Mouse (Mus musculus): ENCODE measurements around the gene Extl1.
"Not testable (repeated sequence)": the region's sequence is repeated elsewhere in the genome, so short reads cannot be mapped to it uniquely, and the experiment has no call there.

Gene Extl1

DNA sequence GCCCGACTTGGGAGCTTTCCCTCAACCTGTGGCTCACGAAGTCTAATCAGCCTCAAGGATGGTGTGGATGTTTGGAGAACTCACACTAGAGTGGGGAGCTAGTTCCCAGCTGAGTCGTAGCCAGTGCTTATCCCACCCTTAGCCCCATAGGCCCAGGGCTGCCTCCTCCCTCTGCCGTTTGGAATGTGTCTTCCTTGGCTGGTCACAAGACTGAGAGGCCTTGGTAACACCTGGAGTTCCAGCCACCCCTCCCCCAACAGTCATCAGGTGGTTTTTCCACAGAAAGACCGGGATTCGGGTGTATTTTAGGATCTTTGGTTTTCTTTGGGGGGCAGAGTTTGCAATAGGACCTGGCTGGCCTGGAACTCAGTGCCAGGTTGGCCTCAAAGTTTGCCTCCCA is 33.0 kb downstream of the Extl1 start:
- no peak for DNase-seq

DNA sequence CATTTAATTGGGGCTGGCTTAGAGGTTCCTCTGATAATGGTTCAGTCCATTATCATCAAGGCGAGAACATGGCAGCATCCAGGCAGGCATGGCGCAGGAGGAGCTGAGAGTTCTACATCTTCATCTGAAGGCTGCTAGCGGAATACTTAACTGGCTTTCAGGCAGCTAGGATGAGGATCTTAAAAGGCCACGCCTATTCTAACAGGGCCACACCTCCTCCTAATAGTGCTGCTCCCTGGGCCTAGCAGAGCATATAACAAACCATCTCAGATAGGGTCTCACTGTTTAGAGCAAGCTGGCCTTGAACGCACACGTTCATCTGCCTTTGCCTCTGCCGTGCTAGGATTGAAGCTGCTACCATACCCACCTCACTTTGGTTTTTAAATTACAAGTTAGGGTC is 33.8 kb downstream of the Extl1 start:
- no peak for DNase-seq

DNA sequence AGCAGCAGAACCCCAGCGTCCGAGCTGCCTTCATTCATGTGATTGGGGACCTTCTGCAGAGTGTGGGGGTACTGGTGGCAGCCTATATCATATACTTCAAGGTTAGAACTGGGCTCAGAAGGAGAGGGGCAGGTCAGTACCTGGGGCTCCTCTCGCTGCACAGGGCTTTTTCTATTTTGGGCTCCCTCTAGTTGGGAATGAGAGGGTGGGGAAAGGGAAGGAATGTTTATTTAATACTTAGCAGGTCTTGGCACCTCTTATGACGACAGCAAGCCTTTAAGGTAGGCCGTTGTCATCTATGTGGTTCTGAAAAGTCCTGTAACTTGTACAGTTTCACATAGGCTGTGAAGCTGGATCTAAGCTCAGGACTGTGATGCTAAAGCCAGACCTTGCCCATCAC is 35.1 kb downstream of the Extl1 start:
- no peak for DNase-seq

DNA sequence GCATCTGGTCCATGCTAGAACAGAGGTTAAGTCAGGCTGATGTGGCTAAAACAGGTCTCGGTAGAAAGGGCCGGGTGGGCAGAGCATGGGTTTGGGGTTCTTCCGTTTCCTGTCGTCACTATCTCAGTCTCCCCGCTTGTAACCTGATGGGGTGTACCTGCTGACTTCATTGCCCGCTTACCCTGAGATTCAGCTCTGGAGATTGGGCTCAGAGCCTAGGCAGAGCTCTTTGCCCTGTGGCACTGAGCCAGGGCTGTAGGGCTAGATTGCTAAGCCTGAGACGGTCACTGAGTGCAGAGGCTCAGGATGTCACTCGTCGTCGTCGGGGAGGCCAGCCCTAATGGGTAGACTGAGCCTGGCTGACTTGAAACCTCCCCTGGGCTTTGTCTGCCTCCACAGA is 35.6 kb downstream of the Extl1 start:
- DNase-seq = no peak

DNA sequence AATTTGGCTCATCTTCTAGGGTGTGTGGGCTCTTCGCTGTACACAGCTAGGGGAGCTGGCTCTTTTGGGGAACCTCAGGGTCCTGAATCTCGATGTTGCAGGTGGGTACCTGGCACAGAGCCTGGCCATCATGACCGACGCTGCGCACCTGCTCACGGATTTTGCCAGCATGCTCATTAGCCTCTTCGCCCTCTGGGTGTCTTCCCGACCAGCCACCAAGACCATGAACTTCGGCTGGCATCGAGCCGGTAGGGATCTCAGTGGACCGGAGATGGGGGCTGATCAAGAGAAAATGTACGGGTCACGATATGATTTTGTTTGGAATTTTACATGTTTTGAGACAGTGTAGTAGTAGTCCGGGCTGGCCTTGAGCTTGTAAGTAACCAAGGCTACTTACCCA is 37.8 kb downstream of the Extl1 start:
- no peak for DNase-seq

DNA sequence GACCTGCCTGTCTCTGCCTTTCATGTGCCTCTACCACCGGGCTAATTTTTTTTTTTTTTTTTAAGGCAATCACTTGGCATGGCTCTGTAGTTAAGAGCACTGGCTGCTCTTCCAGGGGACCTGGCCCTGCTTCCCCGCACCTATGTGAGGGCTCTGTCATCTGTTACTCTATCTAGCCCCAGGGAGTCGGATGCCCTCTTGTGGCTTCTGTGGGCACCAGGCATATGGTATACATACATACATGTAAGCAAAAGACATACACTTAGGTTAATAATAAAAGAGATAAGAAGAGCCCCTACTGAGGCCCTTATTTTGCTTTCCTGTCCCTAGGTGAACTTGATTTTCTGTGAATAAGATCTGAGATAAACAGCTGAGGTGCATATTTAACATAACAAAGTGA is 39.0 kb downstream of the Extl1 start:
- no peak for DNase-seq

DNA sequence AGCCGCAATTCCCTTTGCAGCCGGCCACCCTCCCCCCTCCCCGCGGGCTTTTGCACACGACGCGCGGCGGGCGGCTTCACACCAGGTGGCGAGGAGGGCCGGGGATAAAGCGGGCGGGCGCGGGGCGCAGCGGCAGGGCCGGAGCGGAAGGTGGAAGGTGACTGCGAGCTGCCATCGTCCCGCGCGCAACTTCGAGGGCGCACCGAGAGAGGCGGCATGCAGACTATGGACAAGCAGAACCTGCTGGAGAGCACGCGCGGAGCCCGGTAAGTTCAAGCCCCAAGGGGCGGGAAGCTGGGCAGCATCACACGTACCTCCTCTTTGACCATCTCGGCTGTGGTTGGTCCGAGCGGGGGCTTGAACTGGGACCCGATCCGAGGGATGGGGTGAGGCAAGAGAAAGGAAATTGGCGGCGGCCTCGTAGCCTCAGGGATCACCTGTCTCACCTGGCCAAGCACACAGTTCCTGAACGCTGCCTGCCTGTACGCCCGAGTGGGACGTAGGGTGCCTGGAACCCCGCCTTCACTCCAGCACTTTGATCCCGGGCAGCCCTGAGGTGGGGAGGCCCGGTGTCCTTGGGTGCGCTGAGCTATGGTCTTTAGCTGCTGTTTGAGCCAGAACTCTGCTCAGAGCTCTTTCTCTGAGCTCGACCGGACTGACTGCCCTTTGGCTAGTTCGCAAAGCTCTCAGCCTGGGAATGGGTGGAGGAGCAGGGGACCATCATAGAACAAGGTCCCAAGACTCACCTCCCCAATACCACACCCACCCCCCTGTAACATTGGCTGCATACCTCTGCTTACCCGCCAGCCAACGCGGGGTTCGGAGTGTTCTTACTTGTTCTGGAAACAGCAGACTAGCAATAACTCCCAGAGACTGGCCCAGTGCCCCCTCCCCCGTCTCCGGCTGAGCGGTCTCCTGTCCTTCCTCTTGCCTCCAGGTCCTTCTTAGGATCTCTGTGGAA is 40.3 kb downstream of the Extl1 start, which contains the start of gene Slc30a2:
TSS of gene Slc30a2 (plus strand) at position 111 of the 961 bp plus-strand sequence.
- DNase-seq = no peak

DNA sequence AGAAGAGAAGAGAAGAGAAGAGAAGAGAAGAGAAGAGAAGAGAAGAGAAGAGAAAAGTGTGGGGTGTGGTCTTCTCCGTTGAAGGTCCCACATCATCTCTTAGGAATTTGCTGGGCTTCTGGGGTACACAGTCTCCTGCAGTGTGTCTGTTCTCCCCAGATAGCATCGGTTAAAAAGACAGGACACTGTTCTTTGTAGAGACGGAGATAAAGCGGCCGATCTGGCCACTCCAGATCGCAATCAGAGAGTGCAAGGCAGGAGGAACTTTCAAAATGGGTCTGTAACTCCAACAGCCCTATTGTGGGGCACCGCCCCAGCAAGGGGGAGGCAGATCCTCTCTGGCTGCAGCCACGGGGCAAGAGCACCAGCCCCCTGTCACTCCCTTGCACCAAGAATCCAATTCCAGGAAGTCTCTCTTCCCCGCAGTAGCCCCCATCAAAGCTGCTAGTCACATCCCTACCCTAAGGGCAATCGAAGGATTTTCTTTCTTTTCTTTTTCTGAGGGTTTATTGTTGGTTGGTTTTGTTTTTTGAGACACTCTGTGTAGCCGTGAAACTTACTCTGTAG is 41.4 kb downstream of the Extl1 start:
- DNase-seq = no peak

DNA sequence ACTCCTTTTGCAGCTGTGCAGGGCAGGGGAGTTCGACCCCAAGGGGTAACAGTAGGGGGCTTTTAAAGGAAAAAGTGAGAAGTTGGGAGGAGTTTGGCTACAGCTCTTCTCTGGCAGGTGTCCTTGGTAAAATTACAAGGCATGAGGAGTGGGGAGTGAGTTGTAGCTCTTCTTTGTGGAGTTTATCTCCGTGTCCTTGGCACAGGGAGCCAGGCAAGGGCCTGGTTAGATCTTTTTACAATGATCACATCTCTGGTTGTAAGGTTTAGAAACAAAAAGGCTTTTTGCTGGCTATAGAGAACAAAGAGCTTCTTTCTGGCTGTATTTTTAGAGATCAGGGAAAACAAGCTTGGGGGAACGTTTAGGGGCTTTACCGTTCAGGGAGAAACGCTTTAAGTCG is 42.4 kb downstream of the Extl1 start:
- DNase-seq = not testable (repeated sequence)

DNA sequence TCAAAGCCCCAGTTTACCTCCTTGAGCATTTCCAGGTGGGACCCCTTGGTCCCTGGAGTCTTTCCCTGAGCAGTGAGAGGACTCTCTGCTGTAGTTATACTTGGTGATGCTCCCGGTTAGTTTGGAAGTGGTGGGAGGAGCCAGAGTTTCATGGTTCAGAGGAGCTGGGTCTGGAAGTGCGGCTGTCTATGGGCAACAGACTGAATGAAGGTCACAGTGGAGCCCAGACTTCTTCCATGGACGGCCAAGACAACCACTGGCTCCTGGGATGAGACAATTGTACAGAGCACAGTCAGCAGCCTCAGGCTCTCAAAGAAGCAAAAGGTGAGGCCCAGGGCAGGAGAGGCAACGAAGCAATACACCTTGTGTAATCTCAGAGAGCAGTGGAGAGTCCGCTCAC is 53.4 kb downstream of the Extl1 start:
- no peak for DNase-seq

DNA sequence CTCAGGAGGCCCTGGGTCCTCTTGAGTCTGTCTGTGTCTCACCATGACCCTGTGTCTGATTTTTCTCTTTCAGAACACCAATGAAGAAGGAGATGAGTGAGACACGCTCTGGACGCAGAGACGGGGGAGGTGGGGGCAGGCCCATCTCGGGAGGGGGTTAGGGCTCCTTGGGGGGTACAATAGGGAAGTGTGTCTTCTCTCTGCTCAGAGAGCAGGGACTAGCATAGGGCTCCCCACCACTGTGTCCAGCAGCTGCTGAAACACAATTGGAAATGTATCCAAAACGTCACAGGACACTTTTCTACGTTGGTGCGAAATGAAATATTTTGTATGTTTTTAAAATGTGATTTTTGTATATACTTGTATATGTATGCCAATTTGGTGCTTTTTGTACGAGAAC is 54.8 kb downstream of the Extl1 start:
- DNase-seq = no peak

DNA sequence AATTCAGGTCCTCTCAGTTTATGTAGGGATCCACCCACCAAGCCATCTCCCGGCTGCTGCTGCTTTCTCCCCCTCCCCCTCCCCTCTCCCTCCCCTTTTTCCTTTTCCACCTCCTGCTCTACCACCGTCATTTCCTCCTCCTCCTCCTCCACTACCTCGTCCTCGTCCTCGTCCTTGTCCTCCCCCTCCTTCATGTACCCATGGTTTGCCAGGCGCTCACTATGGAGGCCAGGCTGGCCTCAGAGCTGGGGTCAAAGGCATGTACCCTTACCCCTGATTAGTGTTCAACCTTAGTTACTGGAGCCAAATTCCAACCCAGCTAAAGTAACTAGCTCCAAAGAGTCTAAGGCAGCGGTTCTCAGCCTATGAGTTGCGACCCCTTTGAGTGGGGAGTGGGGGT is 55.5 kb downstream of the Extl1 start:
- DNase-seq = no peak

DNA sequence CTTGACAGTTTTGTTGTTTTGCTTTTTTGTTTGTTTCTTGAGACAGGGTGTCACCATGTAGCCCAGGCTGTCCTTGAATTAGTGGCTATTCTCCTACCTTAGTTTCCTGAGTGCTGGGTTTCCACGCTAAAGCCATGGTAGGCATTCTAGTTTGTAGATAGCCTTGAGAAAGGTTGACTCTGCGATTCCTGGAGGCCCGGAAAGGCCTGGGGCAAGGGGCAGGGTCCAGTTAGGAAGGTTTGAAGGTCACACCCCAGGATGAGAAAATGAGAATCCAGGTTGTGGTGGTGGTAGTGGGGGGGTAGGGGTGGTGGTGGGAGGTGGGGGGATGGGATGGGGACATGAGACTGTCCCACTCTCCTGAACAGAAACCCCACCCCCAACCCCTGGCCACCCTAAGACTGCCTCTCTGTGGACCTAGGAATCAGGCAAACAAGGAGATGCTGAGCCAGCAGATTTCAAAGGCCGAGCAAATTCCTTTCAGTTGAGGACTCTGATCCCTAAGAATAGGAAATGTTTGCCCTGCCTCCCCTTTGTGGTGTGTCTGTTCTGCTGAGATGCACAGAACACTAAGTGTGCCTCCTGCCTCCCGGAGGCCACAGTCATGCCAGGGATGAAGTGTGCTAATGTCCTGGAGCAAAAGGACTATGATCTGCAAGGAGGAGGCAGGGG is 56.7 kb downstream of the Extl1 start:
- DNase-seq = no peak

DNA sequence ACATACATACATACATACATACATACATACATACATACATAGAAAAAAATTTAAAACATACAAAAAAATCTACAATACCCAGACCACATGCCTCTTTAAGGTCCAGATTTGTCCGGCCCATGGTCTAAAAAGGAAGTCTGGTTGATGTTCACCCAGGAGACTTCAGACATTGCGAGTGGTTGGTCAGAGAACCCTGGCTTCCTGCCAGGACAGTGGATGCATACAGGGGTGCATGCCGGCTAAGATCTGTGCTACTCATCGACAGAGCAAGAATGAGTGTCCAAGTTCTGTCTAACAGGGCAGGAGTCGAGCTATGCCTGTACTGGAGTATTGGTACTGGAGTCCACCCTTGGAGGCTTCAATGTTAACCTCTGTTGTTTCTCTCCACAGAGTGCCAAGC is 59.0 kb downstream of the Extl1 start:
- no peak for DNase-seq

DNA sequence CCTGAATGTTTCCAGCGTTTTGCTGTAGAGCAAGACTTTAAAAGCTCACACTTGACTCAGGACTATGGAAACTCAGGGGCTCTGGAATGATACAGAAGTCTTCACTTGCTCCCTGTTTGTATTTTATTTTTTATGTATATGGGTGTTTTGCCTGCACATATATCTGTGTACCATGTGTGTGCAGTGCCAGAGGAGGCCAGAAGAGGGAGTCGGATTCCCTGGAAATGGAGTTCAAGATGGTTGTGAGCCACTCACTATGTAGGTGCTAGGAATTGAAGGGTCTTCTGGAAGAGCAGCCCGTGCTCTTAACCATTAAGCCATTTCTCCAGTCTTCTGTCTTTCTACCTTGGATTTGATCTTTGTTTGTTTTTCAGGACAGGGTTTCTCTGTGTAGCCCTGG is 62.1 kb downstream of the Extl1 start:
- no peak for DNase-seq

DNA sequence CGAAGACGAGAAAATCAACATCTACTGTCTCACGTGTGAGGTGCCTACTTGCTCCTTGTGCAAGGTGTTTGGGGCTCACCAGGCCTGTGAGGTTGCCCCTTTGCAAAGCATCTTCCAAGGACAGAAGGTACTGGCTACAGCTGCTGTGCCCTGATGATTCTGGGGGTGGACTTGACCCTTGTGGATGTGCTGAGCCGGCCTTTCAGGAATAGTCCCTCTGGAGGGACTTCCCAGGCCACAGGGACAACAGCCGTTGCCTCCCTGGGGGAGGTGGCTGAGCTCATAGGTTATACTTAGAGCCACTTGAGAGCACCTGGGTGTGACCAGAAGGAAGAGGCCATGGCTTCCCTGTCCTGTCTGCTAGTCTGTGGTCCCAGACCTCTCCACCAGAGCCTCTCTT is 64.0 kb downstream of the Extl1 start:
- DNase-seq = no peak

DNA sequence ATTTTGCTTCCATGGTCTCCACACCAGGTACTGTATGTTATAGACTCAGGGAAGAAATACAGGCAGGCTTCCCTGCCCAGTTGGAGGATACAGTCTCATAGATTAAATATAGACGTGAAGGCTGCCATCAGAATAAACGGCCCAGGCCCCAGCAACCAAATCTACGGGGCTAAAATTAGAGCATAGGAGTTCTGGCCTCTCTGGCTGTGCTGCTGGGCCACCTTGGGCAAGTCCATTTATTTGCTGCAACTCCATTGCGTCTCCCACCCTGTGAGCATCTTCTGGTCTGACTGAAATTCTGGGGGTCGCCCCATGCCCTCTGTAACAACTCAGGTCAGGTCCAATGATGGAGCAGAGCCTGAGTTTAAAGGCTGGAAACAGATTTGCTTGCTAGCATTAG is 64.6 kb downstream of the Extl1 start:
- no peak for DNase-seq

DNA sequence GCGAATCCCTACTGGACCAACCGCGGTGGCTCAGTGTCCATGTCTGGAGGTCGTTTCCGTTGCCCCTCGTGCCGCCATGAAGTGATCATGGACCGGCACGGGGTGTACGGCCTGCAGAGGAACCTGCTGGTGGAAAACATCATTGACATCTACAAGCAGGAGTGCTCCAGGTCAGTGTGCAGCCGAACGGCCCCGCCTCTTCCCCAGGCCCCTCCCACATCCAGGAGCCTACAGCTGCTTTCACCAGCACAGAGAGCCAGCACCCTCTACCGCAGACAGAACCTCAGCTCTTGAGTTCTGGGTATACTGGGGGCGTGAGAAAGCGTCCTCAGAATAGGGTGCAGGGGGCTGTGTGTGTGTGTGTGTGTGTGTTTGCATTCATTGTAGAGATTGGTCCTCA is 67.3 kb downstream of the Extl1 start:
- DNase-seq = no peak

DNA sequence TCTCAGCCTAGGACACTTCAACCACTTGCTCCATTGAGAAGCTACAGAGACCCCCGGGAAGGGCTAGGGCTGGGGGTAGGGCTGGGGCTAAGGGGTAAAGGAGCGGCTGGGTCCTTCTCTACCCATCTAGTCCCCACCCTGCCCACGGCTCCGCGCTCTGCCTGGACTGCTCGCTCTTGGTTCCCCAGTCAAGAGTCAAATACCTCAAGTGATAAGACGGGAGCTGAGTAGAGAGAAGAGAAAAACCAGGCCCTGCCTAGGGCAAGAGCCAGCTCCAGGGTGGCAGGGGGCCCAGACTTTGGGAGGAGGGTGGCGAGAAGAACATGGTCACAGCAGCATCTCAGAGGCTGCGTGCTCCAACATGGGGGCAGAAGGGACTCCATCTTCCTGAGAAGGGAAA is 68.2 kb downstream of the Extl1 start:
- DNase-seq = no peak

DNA sequence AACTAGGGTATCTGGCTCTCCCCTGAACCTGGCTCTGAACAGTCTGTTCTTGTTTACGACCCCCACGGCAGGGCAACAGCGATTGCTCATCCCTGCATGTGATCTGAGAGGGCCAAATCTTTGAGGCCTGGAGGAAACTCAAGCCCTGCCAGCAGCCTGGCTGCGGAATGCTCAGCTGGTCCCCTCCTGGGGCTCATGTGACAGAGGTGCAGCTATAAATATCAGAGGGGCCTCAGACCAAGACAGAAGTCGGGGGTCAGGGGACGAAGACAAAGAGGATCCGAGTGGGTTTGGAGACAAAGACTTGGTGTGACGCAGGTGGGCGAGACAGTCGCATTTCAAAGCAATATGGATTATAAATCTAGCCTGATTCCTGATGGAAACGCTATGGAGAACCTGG is 68.8 kb downstream of the Extl1 start, which contains the start of gene Trim63:
TSS of gene Trim63 (plus strand) at position 245 of the 400 bp plus-strand sequence.
- no peak for DNase-seq

DNA sequence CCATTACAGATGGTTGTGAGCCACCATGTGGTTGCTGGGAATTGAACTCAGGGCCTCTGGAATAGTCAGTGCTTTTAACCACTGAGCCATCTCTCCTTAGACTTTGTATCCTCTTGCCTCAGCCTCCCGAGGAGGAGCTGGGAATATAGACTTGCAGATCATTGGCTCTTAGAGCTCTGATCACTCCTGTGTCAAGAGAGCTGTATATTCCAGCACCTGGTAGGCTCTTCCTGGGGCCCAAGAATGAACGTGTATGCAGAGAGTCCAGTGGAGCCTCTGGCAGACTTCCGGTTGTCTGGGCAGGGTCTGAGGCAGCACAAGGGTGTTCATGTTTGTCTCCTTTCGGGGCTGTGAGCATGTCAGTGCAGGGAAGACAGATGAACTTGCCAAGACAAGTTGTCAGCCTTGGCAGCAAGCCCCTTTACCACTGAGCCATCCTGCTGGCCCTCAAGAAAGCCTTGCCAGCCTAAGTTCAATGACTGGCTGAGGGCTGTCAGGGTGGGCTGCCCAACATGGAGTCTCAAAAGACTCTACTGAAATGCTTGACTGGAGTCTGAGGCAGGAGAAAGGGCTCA is 69.5 kb downstream of the Extl1 start:
- no peak for DNase-seq

DNA sequence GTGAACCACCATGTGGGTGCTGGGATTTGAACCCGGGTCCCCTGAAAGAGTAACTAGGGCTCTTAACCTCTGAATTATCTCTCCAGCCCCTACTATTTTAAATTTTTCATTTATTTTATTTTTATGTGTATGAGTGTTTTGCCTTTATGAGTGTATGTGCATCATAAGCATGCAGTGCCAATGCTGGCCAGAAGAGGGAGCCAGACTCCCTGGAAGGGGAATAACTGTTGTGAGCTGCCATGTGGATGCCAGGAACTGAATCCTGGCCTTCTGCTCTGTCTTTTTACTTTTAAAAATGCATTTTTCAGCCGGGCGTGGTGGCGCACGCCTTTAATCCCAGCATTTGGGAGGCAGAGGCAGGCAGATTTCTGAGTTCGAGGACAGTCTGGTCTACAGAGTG is 70.7 kb downstream of the Extl1 start:
- no peak for DNase-seq

DNA sequence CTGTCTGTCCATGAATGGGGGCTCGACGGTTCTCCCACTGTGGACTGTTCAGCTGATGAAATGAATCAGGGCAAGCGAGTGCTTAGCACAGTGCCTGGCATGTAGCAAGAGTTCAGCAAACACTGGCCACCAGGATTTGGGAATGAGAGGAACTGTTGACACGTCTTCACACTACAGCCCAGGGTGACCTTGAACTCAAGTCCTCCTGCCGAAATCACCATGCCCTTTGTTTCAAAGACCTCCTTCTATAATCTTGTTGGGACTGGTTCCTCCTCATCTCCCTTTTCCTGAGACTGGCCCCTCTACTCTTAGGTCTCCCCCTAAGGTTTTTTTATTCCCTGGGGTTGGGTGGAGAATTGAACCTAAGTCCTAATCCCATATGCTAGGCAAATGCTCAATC is 71.3 kb downstream of the Extl1 start:
- no peak for DNase-seq

DNA sequence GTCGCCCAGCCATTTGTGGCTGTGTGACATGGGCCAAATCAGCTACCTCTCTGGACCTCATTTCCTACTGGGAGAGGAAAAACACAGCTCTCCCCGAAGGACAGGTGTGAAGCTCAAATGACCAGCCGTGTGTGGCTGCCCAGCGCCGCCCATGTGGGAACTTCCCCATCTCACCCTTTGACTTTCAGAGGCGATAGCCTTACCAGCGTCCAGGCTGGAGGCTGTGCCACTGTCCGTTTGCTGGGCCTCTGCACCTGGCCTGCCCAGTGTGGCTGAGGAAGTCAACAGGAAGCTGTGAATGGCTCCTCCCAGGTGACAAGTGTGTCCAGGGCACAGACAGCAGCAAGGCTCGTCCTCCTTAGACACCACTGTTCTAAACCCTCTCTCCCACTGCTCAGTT is 71.9 kb downstream of the Extl1 start:
- no peak for DNase-seq
